Mouse (Mus musculus) 416B (cell line): ENCODE measurements at regions not wholly inside any gene's neighbourhood (a gene's known extent, or its start where the extent isn't known, plus 50 kb on each side); places are given as distances from the start of the nearest gene placed in this dataset.

Experiments
- DNase-seq: peaks from one replicate; pipeline ENCODE4 v3.0.0; 2011; ENCODE audit warnings: low read depth

- DNase-seq: peak; percentile 49
Measured at GRCm38 (mm10) chr4:31827266-31827665, 136.6 kb upstream of the Map3k7 start.

DNA sequence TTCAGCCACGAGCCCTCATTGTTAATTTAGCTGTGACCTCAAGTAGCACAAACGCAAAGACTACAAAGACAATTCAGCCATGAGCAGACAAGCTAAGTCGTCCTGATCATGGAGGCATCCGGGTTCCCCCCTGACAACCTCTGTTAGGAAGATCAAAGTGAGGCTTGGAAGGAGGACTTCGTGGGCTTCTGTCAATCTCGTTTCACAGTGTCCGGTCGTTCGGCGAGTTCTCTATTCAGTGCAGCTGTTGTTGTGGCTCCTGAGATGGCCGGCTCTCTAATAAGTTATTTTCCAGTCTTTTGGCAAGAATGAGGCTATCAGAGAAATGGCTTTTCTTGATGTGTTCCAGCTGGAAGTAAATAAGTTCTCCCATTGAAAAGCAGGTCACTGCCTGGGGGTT is 133.7 kb upstream of the Map3k7 start:
- DNase-seq: no peak

GRCm38 (mm10) chr4:31831469-31831868 is 132.4 kb upstream of the Map3k7 start:
- no peak for DNase-seq

DNA sequence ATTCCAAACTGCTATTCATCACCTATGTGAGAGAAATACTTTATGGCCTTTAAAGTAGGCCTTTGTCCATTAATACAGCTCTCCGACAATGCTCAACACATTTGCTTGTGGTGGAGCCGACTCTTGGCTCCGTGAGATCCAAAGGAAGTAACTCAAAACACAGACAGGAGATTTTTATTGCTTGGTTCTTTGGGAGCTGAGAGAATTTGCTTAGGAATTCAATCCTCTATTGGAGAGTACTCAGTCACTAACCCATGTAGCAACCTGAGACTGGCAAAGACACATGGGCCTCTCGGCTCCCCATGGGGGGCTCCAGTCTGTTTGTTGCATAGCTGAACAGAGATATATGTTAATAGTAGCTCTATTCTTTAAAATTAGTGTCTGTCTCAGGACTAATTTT is 130.1 kb upstream of the Map3k7 start:
- DNase-seq: no peak

- DNase-seq: no peak
Measured at GRCm38 (mm10) chr4:31835051-31835450, 128.8 kb upstream of the Map3k7 start.

DNA sequence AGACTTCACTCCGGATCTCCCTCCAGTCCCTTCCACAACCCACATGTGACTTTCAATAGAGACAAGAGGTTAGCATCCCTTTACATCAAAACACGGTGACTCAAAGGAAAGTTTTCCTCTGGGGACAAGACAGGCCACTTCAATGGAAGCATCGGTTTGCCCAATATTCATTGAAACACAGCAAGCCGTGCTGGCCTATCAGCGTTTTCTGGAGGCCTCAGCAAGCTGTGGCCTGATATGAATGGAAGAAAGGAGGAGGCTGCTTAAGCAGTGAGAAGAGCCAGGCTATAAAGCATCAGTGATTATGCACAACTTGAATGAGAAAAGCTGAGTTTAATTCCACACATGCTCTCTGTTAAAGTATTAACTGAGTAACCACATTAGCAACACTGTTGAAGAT is 125.3 kb upstream of the Map3k7 start:
- DNase-seq: no peak

- no peak for DNase-seq
Measured at GRCm38 (mm10) chr4:31849763-31850162, 114.1 kb upstream of the Map3k7 start.

- no peak for DNase-seq
Measured at GRCm38 (mm10) chr4:31851006-31851405, 112.9 kb upstream of the Map3k7 start.

DNA sequence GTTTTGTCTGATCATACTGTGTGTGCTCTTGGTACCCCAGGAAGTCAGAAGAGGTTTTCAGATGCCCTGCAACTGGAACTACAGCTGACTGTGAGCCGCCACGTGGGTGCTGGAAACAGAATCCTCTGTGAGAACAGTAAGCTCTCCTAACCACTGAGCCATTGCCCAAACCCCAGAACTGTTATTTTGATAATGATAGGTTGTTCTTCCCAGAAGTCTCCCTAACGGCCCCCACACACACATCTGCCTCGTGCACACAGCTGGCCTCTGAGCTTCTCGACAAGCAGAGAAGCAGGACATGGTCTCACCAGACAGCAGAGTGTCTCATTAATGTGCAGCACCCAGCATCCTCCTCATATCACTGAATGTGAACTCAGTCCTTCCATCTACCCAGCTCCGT is 110.0 kb upstream of the Map3k7 start:
- no peak for DNase-seq

DNA sequence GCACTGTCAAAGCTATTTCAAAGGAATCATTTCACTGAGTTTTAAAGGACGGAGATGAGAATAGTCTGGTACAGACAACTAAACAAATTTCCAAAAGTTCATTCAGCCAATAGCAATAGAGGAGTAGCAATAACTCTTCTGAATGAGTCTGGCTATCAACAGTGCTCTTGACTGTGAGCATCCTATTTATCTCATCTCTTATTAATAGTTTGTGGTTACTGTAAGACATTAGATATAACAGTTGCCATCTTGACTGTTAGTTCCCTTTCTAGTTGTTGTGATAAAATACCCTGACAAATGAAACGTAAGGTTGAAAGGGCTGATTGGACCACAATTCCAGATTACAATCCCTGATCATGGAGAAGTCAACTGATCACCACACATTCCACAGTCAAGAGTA is 103.5 kb upstream of the Map3k7 start:
- DNase-seq: no peak

GRCm38 (mm10) chr4:31861172-31861571 is 102.7 kb upstream of the Map3k7 start:
- no peak for DNase-seq

GRCm38 (mm10) chr4:31872985-31873983 is 90.6 kb upstream of the Map3k7 start:
- DNase-seq: no peak

- DNase-seq: no peak
Measured at GRCm38 (mm10) chr4:31877389-31877788, 86.5 kb upstream of the Map3k7 start.

DNA sequence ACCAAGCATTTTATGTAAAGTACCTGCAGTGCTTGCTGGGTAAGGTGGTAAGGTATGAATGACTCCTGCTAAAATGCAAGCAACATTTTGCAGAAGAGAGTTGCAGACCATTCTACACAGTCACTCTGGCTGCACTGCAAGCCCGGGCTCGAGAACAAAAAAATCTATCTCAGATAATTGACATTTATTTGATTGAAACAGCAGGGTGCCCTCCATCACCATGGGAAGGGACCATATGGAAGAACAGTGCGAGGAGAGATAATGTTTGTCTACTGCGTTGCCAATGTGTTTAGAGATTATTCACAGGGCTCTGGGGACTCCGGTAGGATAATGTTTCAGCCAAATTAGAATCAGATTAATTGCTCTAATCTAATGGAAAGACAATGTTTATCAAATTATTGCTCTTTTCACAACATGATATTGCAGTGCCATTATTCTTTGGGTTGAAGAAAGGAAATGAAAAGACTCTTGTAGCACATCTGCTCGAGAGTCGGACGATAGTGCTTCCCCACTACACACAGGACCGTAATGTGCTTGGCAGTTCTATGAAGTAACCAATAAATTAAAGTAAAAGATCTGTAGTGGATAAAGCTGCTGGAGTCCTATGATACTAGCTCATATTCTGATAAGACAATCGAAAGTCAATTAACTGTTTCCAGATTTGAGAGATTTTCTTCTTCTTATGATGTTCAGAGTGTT is 85.3 kb upstream of the Map3k7 start:
- no peak for DNase-seq

DNA sequence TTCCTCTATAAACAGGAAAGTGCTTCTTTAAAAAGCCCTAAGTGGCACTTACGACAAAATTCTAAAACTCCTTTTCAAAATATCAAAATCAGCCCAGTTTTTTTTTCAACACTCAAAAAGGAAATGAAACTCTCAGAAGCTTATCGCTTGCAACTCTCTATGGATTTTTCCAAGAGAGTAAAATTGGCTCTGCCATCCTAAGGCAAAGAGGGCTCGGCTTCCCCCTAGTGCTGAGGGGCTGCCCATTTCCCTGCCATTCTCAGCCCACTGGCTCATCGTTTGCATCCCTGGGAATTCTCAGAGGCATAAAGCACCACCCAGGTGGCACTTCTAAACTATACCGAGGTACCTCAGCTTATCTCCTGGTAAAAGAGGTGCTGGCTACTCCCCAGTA is 84.7 kb upstream of the Map3k7 start:
- DNase-seq: no peak

GRCm38 (mm10) chr4:31880213-31880612 is 83.7 kb upstream of the Map3k7 start:
- DNase-seq: no peak

DNA sequence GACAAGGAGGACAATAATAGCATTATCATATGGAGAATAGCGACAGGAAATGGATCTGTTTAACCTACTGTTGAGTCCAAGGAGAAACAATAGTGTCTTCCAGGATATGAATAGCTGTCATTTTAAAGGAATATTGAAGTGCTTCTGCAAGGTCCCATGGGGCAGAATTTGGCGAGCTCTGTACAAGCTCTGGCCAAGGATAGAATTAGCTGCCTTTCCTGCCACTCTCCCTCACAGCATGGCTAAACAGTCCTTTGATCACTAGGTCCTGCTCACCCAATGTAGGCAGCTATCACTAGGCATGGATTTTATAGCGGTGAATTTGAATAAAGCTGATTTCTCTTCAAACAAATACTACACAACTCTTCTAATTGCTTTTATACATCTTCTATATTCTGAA is 74.2 kb upstream of the Map3k7 start:
- no peak for DNase-seq

GRCm38 (mm10) chr4:31909086-31909673 is 54.7 kb upstream of the Map3k7 start:
- no peak for DNase-seq
